Mouse (Mus musculus): Measurements from ENCODE around the gene Mrnip. TPM values are rescaled to one million over a fixed set of nuclear protein-coding genes. Genes with fewer than 3 reads are reported as not detected.

Mrnip gene
- polyA plus RNA-seq, 1 experiment, result 3.8 TPM

- WGBS, result 66% methylated on average over 10 of the region's 10 CpGs
- peaks cover 10% of the 10 kb centered on the region; the same call in 1 of the 2 replicates for H3K4me1 ChIP-seq (ENCODE audit: control insufficient read depth, insufficient read depth, insufficient read length, low read length)
- no peak for TF ChIP-seq POLR2A (IDR thresholded peaks at IDR 0.05; ENCODE audit: low read depth, low read length)
- no peak for TF ChIP-seq CTCF (IDR thresholded peaks at IDR 0.05; ENCODE audit: extremely low read depth, insufficient read length, insufficient replicate concordance, low read depth, low read length)
- no peaks in the 10 kb centered on the region for H3K27me3 ChIP-seq (ENCODE audit: control insufficient read depth, insufficient read depth, low read length)
- H3K4me3 ChIP-seq (ENCODE audit: low read depth, low read length), result peak overlapping the region; percentile 34
- 0 out of 2 replicates have a peak overlapping the region, but pooled peaks have one; percentile 26 for H3K27ac ChIP-seq (ENCODE audit: insufficient read depth, low read depth, low read length)
- peaks cover 36% of the 10 kb centered on the region for H3K36me3 ChIP-seq (ENCODE audit: control insufficient read depth, insufficient read depth, low read length)
Measured at GRCm38 (mm10) chr11:50138206-50138822, 35.9 kb upstream of the Mrnip start.

GRCm38 (mm10) chr11:50139571-50139970, 34.7 kb upstream of the Mrnip start:
- H3K4me1 ChIP-seq (ENCODE audit: control insufficient read depth, insufficient read depth, insufficient read length, low read length), result peaks cover 10% of the 10 kb centered on the region; the same call in 1 of the 2 replicates
- H3K27me3 ChIP-seq (ENCODE audit: control insufficient read depth, insufficient read depth, low read length), result no peaks in the 10 kb centered on the region
- no peak for TF ChIP-seq POLR2A (IDR thresholded peaks at IDR 0.05; ENCODE audit: low read depth, low read length)
- 61% methylated on average over 7 of the region's 7 CpGs for WGBS
- H3K4me3 ChIP-seq (ENCODE audit: low read depth, low read length), result peak overlapping the region; percentile 63
- peaks cover 38% of the 10 kb centered on the region for H3K36me3 ChIP-seq (ENCODE audit: control insufficient read depth, insufficient read depth, low read length)
- H3K27ac ChIP-seq (ENCODE audit: insufficient read depth, low read depth, low read length), result peak overlapping the region; percentile 88

- no peak overlapping the region for H3K4me3 ChIP-seq (ENCODE audit: low read depth, low read length)
- TF ChIP-seq CTCF (IDR thresholded peaks at IDR 0.05; ENCODE audit: extremely low read depth, insufficient read length, insufficient replicate concordance, low read depth, low read length) (no peak), POLR2A (IDR thresholded peaks at IDR 0.05; ENCODE audit: low read depth, low read length) (no peak)
- H3K36me3 ChIP-seq (ENCODE audit: control insufficient read depth, insufficient read depth, low read length), result peaks cover 58% of the 10 kb centered on the region
- no peaks in the 10 kb centered on the region for H3K4me1 ChIP-seq (ENCODE audit: control insufficient read depth, insufficient read depth, insufficient read length, low read length)
- H3K27me3 ChIP-seq (ENCODE audit: control insufficient read depth, insufficient read depth, low read length), result no peaks in the 10 kb centered on the region
- 91% methylated on average over 3 of the region's 3 CpGs for WGBS
- no peak overlapping the region for H3K27ac ChIP-seq (ENCODE audit: insufficient read depth, low read depth, low read length)
Measured at GRCm38 (mm10) chr11:50145529-50145928, 28.7 kb upstream of the Mrnip start.

- H3K36me3 ChIP-seq (ENCODE audit: control insufficient read depth, insufficient read depth, low read length), result peaks cover 57% of the 10 kb centered on the region
- TF ChIP-seq CTCF (IDR thresholded peaks at IDR 0.05; ENCODE audit: extremely low read depth, insufficient read length, insufficient replicate concordance, low read depth, low read length), result no peak
- no peak for TF ChIP-seq POLR2A (IDR thresholded peaks at IDR 0.05; ENCODE audit: low read depth, low read length)
- no peak overlapping the region for H3K27ac ChIP-seq (ENCODE audit: insufficient read depth, low read depth, low read length)
- no peaks in the 10 kb centered on the region for H3K4me1 ChIP-seq (ENCODE audit: control insufficient read depth, insufficient read depth, insufficient read length, low read length)
- 93% methylated on average over 13 of the region's 13 CpGs for WGBS
- no peaks in the 10 kb centered on the region for H3K27me3 ChIP-seq (ENCODE audit: control insufficient read depth, insufficient read depth, low read length)
- H3K4me3 ChIP-seq (ENCODE audit: low read depth, low read length), result no peak overlapping the region
Measured at GRCm38 (mm10) chr11:50146121-50146520, 28.1 kb upstream of the Mrnip start.

GRCm38 (mm10) chr11:50147267-50147957, 26.8 kb upstream of the Mrnip start:
- H3K4me1 ChIP-seq (ENCODE audit: control insufficient read depth, insufficient read depth, insufficient read length, low read length), result no peaks in the 10 kb centered on the region
- WGBS, result 66% methylated on average over 9 of the region's 9 CpGs
- TF ChIP-seq POLR2A (IDR thresholded peaks at IDR 0.05; ENCODE audit: low read depth, low read length) (no peak), CTCF (IDR thresholded peaks at IDR 0.05; ENCODE audit: extremely low read depth, insufficient read length, insufficient replicate concordance, low read depth, low read length) (no peak)
- no peaks in the 10 kb centered on the region for H3K27me3 ChIP-seq (ENCODE audit: control insufficient read depth, insufficient read depth, low read length)
- no peak overlapping the region for H3K4me3 ChIP-seq (ENCODE audit: low read depth, low read length)
- peaks cover 62% of the 10 kb centered on the region for H3K36me3 ChIP-seq (ENCODE audit: control insufficient read depth, insufficient read depth, low read length)
- no peak overlapping the region for H3K27ac ChIP-seq (ENCODE audit: insufficient read depth, low read depth, low read length)

- 96% methylated on average over 11 of the region's 11 CpGs for WGBS
- Histone ChIP-seq H3K27ac (ENCODE audit: insufficient read depth, low read depth, low read length) (no peak overlapping the region), H3K36me3 (ENCODE audit: control insufficient read depth, insufficient read depth, low read length) (peaks cover 64% of the 10 kb centered on the region), H3K4me1 (ENCODE audit: control insufficient read depth, insufficient read depth, insufficient read length, low read length) (no peaks in the 10 kb centered on the region), H3K4me3 (ENCODE audit: low read depth, low read length) (no peak overlapping the region), H3K27me3 (ENCODE audit: control insufficient read depth, insufficient read depth, low read length) (no peaks in the 10 kb centered on the region)
- TF ChIP-seq CTCF (IDR thresholded peaks at IDR 0.05; ENCODE audit: extremely low read depth, insufficient read length, insufficient replicate concordance, low read depth, low read length), result no peak
- TF ChIP-seq POLR2A (IDR thresholded peaks at IDR 0.05; ENCODE audit: low read depth, low read length), result no peak
Measured at GRCm38 (mm10) chr11:50147958-50148476, 26.2 kb upstream of the Mrnip start.

GRCm38 (mm10) chr11:50149200-50149599, 25.0 kb upstream of the Mrnip start:
- peaks cover 63% of the 10 kb centered on the region for H3K36me3 ChIP-seq (ENCODE audit: control insufficient read depth, insufficient read depth, low read length)
- 83% methylated on average over 7 of the region's 7 CpGs for WGBS
- no peaks in the 10 kb centered on the region for H3K4me1 ChIP-seq (ENCODE audit: control insufficient read depth, insufficient read depth, insufficient read length, low read length)
- TF ChIP-seq POLR2A (IDR thresholded peaks at IDR 0.05; ENCODE audit: low read depth, low read length), result no peak
- TF ChIP-seq CTCF (IDR thresholded peaks at IDR 0.05; ENCODE audit: extremely low read depth, insufficient read length, insufficient replicate concordance, low read depth, low read length), result no peak
- no peak overlapping the region for H3K4me3 ChIP-seq (ENCODE audit: low read depth, low read length)
- no peak overlapping the region for H3K27ac ChIP-seq (ENCODE audit: insufficient read depth, low read depth, low read length)
- H3K27me3 ChIP-seq (ENCODE audit: control insufficient read depth, insufficient read depth, low read length), result no peaks in the 10 kb centered on the region
